Mouse (Mus musculus): ENCODE measurements around the gene Ggt5. TPM values are rescaled to one million over a fixed set of nuclear protein-coding genes. Genes with fewer than 3 reads are reported as not detected.
"Not testable (repeated sequence)": the region's sequence is repeated elsewhere in the genome, so short reads cannot be mapped to it uniquely, and the experiment has no call there.

The Ggt5 gene
- total RNA-seq, 2 experiments from 2014 or later = 10.8 to 13.1 TPM

DNA sequence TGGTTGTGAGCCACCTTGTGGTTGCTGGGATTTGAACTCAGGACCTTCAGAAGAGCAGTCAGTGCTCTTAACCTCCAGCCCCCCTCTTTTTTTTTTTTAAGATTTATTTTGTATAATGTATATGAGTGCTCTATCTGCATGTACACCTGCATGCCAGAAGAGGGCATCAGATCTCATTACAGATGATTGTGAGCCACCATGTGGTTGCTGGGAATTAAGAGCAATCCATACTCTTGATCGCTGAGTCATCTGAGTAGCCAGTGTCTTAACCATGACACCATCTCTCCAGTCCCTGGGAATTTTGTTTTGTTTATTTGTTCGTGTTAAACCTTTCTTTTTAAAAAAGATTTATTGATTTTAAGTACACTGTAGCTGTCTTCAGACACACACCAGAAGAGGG lies 22.4 kb upstream of the Ggt5 start:
- not testable (repeated sequence) for DNase-seq (ENCODE audit: low spot score in 2 of 2)

DNA sequence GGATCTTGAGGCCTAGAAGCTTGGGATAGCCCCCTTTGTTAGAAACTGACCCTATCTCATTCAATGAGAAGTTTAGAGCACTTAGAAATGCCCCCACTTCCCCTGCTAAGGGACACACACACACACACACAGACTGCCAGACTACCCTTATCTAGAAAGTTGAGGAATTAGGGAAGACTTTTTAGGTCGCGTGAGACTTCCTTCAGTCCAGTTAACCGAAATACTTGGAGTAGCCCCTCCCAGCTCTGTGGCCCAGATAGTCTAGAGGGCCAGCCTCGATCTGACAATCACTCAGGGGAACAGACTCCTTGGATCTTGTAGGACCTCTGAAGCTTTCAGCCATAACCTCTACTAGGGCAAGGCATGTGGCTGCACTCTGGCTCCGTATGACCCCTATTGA lies 21.1 kb upstream of the Ggt5 start:
- DNase-seq (ENCODE audit: low spot score in 2 of 2) = no peak

DNA sequence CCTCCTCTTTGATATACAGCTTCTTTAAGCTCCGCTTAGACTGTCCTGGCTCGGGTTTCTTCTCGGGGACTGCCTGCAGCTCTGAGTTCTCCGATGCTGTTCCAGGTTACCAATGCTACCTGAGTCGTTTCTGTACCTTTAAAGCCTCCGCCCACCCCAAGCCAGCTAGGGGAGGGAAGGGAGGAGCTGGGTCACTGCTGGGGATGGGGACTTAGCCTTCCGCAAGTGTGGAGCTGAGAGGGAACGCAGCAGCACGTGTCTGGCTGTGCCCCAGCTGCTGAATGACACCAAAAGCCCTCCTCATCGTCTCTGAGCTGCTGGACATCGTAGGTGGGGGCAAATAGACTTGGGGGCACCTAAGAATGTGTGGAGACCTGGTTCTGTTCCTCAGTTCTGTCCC lies 20.7 kb upstream of the Ggt5 start:
- no peak for DNase-seq (ENCODE audit: low spot score in 2 of 2)

DNA sequence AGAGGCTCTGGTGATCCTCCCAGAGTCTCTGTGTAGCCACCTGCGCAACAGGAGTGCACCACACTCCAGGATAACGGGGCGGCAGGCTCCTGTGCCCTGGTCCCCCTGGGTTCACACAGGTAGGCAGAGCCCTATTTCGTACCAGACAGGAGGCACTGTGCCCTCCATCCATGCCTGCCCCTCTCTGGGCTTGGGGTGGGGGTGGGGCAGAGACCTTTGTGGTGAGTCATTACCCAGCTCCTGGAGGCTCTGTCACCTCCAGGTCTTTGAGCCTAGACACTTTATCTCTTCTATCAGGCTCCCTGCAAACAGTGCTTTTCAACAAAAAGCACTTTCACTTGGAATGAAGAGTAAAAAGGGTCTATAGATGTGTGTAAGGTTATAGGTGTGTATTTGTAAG lies 20.3 kb upstream of the Ggt5 start:
- no peak for DNase-seq (ENCODE audit: low spot score in 2 of 2)

DNA sequence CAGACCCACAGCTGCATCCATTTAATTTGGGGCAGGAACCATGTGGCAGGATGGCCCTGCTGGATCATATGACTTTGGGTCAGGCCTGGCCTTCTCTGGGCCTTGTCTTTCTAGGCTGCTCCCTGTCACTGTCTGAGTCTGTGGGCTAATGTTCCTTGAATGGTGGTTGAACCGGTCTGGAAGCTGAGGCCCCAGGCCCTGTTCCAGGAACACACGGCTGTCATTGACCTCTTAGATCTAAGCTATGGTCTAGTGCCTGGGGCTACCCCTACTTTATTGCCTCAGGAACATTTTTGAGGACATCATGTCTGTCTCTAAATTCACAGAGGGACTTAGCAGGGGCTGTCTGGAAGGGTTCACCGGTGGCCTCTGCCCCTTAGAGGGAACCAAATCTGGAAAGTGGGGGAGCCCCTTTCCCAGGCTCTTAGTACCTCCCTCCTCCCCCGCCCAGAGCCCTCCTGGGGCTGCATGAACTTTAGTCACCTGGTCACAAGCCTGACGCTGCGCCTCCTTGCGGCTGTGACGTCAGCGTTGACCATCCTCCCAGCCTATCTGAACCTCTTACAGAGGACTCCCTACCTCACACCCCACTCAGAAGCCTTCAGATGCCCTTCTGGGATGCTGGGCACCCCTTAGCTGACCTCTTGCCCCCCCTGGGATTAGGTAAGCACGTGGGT lies 18.0 kb upstream of the Ggt5 start:
- no peak for DNase-seq (ENCODE audit: low spot score in 2 of 2)

DNA sequence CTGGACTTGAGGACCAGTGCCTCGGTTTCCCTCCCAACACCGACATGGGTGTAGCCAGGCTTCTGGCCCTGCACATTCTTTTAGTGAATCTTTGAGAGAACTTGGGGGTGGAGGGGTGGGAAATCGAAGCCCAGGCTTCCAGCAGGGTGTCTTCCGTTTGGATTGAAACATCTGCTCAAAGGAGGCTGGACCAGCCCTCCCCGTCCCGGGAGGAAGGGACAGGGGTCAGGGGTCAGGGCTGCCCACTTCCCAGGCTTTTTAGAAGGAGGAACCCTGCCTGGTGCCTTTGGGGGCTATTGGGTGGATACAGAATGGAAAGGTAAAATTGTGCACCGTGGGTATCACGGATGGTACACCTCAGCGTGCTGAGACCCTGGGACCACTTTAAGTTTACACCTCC lies 17.2 kb upstream of the Ggt5 start:
- DNase-seq (ENCODE audit: low spot score in 2 of 2) = no peak

DNA sequence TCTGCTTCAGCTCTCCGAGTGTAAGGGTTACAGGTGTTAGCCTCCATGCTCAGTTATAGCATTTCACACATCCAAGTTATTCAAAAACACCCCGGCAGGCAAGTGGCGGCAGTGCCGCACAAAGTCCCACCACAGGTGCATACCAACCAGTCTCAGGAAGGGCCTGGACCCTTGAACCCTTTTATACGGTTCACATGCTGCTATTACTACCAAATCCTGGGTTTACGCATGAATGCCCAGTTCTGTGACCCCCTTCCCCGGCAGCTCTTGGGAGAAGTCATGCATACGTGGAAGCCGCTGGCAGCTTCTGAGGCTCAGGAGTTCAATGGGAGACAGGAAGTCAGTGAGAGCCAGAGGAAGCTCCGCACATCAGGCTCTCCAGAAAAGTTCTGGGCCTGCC lies 16.0 kb upstream of the Ggt5 start:
- DNase-seq (ENCODE audit: low spot score in 2 of 2) = no peak

DNA sequence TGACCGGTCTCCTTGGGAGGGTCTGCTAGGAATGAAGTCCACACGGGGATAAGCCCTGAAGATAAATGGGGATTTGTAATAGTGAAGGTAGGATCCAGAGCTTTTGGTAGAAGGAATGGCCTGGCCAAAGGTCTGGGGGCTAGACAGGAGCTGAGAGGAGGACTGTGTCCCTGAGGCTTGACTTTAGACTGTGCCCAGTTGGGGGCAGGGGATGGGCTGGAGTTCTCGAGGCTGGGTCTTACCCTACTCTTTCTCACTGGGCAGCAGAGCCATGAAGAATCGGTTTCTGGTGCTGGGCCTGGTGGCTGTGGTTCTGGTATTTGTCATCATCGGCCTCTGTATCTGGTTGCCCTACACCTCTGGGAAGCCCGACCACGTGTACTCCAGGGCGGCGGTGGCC lies 15.2 kb upstream of the Ggt5 start:
- DNase-seq (ENCODE audit: low spot score in 2 of 2) = no peak

DNA sequence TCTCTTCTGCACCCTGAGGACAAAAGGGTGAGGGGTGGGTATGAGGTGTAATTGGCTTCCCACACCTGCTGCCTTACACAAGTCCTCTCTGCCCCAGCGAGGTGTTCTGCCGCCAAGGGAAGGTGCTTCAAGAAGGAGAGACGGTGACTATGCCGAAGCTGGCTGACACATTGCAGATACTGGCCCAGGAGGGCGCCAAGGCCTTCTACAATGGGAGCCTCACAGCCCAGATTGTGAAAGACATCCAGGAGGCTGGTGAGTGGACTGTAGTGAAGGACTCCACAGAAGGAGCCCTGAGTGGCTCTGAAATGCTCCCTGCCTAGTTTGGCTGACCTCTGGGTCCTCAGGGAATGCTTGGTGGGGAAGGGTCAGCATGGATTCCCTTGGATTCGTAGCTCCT lies 10.0 kb upstream of the Ggt5 start:
- no peak for DNase-seq (ENCODE audit: low spot score in 2 of 2)

DNA sequence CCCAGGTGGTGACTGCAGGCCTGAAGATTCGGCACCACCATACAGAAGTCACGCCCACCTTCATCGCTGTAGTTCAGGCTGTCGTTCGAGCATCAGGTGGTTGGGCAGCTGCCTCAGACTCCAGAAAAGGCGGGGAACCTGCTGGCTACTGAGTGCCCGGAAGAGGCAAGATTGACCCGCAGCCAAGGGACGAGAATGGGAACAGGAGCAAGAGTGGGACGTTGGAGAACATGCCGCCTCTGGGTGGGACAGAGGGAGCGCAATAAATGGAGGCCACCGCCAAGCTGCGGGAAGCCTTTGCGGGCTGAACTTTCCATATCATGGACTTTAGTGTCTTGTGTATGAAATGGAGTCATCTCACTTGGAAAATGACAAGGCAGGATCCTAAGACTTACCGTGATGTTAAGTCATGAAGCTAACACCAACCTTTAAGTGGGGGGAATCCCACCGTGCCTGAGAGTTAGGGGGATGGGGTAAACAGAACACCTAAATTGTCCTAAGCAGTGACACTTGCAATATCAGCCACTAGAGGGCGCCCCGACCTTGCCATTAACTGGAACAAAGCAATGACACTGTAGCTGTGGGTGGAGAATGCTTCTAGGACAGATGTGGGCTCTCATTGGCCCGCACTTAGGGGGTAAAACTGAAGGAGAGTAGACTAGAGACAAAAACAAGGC lies 3.1 kb upstream of the Ggt5 start:
- DNase-seq (ENCODE audit: low spot score in 2 of 2) = peak; percentile 85 to 89

DNA sequence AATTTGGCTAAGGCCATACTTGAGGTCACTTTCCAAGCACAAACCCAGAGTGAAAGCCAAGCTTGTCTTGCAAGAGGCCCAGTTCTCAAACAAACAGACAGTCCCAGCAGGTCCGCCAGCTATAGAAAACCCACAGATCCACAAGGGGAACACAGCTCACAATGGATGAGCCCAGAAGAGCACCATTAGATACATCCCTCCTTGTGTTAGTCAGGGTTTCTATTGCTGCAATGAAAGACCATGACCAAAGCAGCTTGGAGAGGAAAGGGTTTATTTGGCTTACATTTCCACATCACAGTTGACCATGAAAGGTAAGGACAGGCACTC lies 2.6 kb upstream of the Ggt5 start:
- no peak for DNase-seq (ENCODE audit: low spot score in 2 of 2)

DNA sequence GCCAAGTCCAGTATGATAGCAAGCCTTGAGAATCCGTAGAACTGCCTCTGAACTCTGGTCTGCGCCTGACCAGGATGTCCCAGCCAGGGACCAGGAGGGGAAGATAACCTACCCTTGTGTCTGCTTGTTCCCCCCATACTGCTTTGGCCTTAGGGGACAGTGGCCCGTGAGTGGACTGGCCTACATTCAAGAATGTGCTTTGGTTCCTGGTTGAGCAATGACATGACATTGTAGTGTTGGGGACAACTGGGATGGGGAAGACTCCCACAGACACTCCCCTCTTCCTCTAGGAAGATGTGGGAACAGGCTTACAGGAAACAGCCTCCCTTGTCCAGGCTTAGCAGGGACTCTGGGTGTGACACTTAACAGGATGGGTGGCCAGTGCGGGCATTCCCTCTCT lies 1.4 kb upstream of the Ggt5 start:
- no peak for DNase-seq (ENCODE audit: low spot score in 2 of 2)

DNA sequence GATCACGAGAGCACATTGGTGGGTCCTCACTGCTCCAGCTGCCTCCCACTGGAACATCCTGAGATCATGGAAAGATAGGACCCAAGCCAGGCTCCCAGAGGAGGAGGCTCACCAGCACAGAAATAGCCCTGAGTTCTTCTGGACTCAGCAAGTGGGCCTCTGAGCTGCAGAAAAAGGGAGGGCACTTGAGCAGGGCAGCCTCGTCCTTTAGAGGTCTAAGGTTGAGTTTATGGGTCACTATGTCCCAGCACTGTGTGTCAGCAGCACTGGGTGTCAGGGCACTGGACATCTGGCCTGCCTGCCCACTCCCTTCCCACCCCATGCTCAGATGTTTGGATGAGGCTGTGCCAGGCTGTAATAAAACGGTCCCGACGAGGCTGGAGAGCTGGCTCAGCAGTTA lies 804 bp upstream of the Ggt5 start:
- no peak for DNase-seq (ENCODE audit: low spot score in 2 of 2)

DNA sequence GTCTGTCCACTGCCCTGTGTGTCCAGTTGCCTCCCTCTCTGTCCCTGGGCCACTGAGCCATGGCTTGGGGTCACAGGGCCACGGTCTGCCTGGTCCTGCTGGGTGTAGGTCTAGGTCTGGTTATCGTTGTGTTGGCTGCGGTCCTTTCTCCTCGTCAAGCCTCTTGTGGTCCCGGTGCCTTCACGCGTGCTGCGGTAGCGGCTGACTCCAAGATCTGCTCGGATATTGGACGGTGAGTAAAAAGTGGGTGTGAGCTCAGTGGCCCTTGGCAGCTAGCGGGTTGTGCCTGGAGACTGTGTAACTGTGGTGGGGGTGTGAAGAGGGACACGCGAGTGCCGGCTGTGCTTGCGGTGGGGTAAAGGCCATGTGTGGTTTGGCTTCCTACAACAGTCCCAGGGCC lies 511 bp downstream of the Ggt5 start:
- no peak for DNase-seq (ENCODE audit: low spot score in 2 of 2)

DNA sequence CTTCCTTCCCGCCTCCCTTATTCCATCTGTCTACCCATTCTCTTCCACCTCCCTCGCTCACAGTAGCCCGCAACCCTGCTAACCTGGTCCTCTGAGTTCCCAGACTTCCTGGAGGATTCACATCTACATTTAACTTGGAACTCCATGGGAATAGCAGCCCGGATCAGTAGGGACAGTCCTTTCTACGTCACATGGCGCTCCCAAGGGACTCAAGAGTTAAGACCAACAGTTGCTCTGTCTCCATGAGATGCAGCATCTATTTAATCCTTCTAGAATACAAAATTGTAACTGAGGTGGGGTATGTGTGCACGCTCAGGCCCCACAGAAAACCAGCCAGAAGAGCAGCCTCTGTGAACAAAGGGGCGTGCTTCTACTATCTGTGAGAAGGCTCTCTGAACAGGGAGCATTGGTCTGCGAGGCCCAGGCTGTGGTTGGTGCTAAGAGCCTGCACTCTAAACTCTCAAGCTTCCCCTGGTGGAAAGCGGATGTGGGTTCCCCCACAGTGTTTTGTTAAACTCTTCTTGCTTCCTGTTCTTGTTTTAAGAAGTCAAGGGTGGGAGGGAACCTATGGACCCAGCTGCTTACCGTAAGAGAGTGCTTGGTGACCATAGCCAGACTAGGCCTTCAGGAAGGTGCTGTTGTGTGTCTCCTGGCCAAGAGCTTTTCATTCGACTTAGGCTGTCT lies 2.2 kb downstream of the Ggt5 start:
- no peak for DNase-seq (ENCODE audit: low spot score in 2 of 2)

DNA sequence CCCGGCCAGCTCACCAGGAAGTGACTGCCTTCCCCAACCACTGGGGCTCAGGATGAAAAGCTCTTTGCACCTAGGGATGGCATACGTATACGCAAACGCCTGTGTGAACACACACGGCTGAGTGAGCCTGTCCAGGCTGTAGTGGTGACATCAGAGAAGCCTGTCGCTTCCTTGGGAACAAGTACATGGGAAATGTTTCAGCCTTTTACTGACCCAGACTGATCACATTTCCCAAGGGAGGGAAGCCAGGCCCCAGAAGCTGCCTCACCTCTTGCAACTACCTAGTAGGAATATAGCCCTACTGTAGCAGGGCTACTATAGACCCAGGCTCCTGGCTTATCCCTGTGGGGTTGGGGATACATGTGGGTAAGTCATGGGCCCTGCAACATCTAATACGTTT lies 3.4 kb downstream of the Ggt5 start:
- DNase-seq (ENCODE audit: low spot score in 2 of 2) = no peak

DNA sequence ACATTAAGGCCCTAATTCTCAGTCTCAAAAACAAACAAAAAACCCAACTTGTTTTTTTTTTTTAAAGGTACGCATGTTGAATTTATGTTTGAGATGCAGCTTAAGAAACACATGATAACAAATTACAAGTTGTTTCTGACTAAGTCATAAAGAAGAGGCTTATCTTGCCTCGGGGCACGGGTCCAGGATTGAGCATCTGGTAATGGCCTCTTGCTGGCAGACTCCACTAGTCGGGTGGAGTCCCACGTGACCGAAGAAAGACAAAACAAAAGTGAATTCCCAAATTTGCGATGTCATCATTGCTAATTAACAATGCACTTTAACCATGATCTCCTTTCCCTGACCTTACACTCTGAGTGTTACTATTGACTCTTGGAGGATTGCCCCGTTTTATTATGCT lies 6.8 kb downstream of the Ggt5 start:
- peak in 1 of 2 experiments; percentile 75 for DNase-seq (ENCODE audit: low spot score in 2 of 2)

DNA sequence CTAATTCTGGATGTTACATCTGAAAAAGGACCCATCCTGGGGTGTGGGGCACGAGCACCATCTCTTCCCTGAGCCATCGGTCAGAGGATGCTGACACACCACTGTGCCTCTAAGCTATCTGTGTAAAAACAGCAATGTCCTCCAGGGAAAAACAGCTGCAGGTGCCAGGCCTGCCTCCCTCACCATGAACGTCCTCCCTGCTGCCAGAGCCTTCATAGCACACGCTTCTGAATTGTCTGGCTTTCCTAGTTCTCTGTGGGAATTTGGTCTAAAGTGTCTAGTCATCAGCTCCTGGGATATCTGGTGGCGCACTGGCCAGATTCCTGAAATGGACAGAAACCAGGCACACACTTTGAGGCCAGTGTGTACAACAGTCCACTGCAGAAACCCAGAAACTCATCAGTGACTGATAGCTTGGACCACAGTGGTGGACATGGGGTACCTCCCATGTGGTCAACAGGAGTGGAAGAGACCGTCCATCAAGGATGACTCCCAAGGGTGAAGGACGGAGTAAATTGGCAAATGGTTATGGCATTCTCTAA lies 11.1 kb downstream of the Ggt5 start:
- DNase-seq (ENCODE audit: low spot score in 2 of 2) = no peak

DNA sequence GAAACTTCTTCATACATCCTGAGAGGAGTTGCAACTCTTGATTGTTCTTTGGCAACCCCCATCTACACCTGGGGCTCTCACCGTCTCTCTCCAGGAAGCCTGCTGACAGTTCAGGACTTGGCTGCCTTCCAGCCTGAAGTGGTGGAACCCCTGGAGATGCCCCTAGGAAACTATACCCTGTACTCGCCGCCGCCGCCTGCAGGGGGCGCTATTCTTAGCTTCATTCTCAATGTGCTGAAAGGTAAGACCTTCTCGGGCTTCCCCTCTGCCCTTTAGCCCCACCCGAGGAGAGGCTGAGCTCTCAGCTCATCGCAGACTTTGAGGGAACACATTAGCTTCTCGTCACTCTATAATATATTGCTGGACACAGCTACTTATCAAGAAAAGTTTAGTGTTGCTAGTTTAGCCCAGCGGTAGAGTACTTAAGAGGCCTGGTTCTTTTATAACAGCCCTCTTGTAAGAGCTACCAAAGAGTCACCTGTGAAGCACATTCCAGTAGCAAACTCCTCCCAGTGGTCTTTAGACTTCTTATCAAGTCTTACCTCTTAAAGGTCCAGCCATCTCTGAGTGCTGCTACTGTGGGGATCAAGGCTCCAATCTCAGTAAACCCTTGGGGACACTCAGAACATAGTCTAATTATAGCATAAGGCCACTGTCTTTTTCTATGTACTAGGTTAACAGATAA lies 16.2 kb downstream of the Ggt5 start:
- no peak for DNase-seq (ENCODE audit: low spot score in 2 of 2)

DNA sequence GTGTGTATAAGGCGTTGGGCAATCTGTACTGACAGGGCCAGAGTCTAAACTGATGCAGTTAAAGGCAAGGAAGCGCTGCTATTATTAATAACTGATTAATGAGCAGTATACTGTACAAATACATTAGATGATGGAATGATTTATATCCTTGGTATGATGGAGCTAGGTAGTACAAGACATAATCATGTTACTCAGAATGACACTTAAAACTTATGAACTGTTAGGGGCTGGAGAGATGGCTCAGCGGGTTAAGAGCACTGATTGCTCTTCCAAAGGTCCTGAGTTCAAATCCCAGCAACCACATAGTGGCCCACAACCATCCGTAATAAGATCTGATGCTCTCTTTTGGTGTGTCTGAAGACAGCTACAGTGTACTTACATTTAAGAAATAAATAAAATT lies 18.1 kb downstream of the Ggt5 start:
- DNase-seq (ENCODE audit: low spot score in 2 of 2) = no peak

DNA sequence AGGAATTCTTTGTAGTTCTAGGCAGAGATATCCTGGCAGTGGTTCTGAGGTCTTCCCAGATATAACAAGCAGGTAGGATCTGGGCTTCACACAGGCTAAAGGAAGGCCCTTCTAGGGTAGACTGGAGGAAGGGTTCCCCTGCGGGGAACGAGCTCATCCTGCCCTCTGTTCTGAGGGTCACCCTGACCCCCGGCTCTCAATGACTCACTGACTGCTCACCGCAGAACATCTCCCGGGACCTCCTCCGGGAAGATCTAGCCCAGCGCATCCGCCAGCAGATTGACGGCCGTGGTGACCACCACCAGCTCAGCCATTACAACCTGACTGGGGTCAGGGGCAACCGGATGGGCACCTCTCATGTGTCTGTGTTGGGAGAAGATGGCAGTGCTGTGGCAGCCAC lies 19.8 kb downstream of the Ggt5 start:
- no peak for DNase-seq (ENCODE audit: low spot score in 2 of 2)

DNA sequence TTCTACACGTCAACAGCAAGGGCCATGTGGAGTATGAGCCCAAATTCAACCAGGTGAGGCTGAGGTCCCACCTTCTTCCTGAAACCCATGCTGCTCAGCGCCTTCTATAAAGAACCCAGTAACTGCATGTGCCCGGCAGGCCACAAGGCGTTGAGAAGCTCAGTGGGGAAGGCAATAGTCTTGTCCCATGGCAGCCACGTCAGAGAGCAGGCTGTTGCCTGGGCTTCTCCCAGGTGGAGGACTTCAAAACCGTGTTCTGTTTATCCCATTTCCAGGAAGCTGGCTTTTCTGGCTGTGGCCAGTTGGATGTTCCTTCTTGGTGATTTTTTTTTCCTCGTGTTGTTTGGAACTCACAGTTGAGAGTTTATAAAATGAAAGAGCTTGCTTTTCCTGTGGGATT lies 21.3 kb downstream of the Ggt5 start:
- no peak for DNase-seq (ENCODE audit: low spot score in 2 of 2)

Data from gastrocnemius, postnatal 4 days (tissue).